Mouse (Mus musculus) regulatory T cell (primary cell): ENCODE measurements around the gene Entpd2.
"Not testable (repeated sequence)": the region's sequence is repeated elsewhere in the genome, so short reads cannot be mapped to it uniquely, and the experiment has no call there.

Experiments used
- in situ Hi-C: fragments of 300-600 bp; cut with MboI, MseI; formaldehyde crosslinking; loops from one replicate; pipeline ENCODE4 v1.15.1; 2025; ENCODE audit warnings: high pct_unique_total_duplicates

The Entpd2 gene

GRCm38 (mm10) chr2:25394281-25395221 is 1.1 kb upstream of the Entpd2 start:
- in situ Hi-C loops, result loop anchor here (10.0 kb wide), 1 partner anchor 1390 kb away; no protein-coding TSS in a partner anchor

GRCm38 (mm10) chr2:25396597-25396983 is 916 bp downstream of the Entpd2 start:
- in situ Hi-C loops, result loop anchor here (10.0 kb wide), 1 partner anchor 1388 kb away; no protein-coding TSS in a partner anchor

GRCm38 (mm10) chr2:25397010-25397409 is 1.3 kb downstream of the Entpd2 start:
- in situ Hi-C loops, result loop anchor here (10.0 kb wide), 1 partner anchor 1388 kb away; no protein-coding TSS in a partner anchor

- in situ Hi-C loops, result loop anchor here (10.0 kb wide), 1 partner anchor 1387 kb away; no protein-coding TSS in a partner anchor
Measured at GRCm38 (mm10) chr2:25398065-25398464, 2.4 kb downstream of the Entpd2 start.

GRCm38 (mm10) chr2:25399051-25399450 is 3.4 kb downstream of the Entpd2 start, which contains the start of gene Npdc1:
Npdc1 (plus strand) TSS chr2:25399351.
- in situ Hi-C loops, result loop anchor here (10.0 kb wide), 1 partner anchor 1386 kb away; no protein-coding TSS in a partner anchor

- in situ Hi-C loops, result loop anchor here (10.0 kb wide), 1 partner anchor 855 kb away; no protein-coding TSS in a partner anchor
Measured at GRCm38 (mm10) chr2:25400291-25400690, 4.6 kb downstream of the Entpd2 start.

- in situ Hi-C loops, result loop anchor here (10.0 kb wide), 1 partner anchor 854 kb away; no protein-coding TSS in a partner anchor
Measured at GRCm38 (mm10) chr2:25400764-25401163, 5.1 kb downstream of the Entpd2 start.

GRCm38 (mm10) chr2:25402377-25402971 is 6.8 kb downstream of the Entpd2 start:
- in situ Hi-C loops, result loop anchor here (10.0 kb wide), 1 partner anchor 852 kb away; no protein-coding TSS in a partner anchor

- in situ Hi-C loops, result loop anchor here (10.0 kb wide), 1 partner anchor 852 kb away; no protein-coding TSS in a partner anchor
Measured at GRCm38 (mm10) chr2:25402972-25403601, 7.4 kb downstream of the Entpd2 start.

- in situ Hi-C loops, result loop anchor here (10.0 kb wide), 1 partner anchor 851 kb away; no protein-coding TSS in a partner anchor
Measured at GRCm38 (mm10) chr2:25403994-25404393, 8.3 kb downstream of the Entpd2 start.

- in situ Hi-C loops, result loop anchor here (10.0 kb wide), 1 partner anchor 846 kb away; no protein-coding TSS in a partner anchor
Measured at GRCm38 (mm10) chr2:25408908-25409307, 13.2 kb downstream of the Entpd2 start.

GRCm38 (mm10) chr2:25413436-25413835 is 17.8 kb downstream of the Entpd2 start:
- in situ Hi-C loops, result not testable (repeated sequence)

- in situ Hi-C loops, result no loop called here
Measured at GRCm38 (mm10) chr2:25417426-25417825, 21.8 kb downstream of the Entpd2 start.

- in situ Hi-C loops, result loop anchor here (10.0 kb wide), 1 partner anchor 1037 kb away; no protein-coding TSS in a partner anchor
Measured at GRCm38 (mm10) chr2:25421896-25422295, 26.2 kb downstream of the Entpd2 start.

GRCm38 (mm10) chr2:25422587-25423410 is 27.1 kb downstream of the Entpd2 start, which contains the start of gene Fut7:
Fut7 (plus strand) TSS chr2:25423267.
- in situ Hi-C loops, result loop anchor here (10.0 kb wide), 1 partner anchor 1038 kb away; no protein-coding TSS in a partner anchor

GRCm38 (mm10) chr2:25423626-25424025 is 28.0 kb downstream of the Entpd2 start:
- in situ Hi-C loops, result loop anchor here (10.0 kb wide), 1 partner anchor 1039 kb away; no protein-coding TSS in a partner anchor

- in situ Hi-C loops, result loop anchor here (10.0 kb wide), 1 partner anchor 1041 kb away; no protein-coding TSS in a partner anchor
Measured at GRCm38 (mm10) chr2:25425481-25425880, 29.8 kb downstream of the Entpd2 start.

- in situ Hi-C loops, result loop anchor here (10.0 kb wide), 1 partner anchor 1042 kb away; no protein-coding TSS in a partner anchor
Measured at GRCm38 (mm10) chr2:25426721-25427191, 31.1 kb downstream of the Entpd2 start.

- in situ Hi-C loops, result loop anchor here (10.0 kb wide), 1 partner anchor 1042 kb away; no protein-coding TSS in a partner anchor
Measured at GRCm38 (mm10) chr2:25427256-25427655, 31.6 kb downstream of the Entpd2 start.
